Mouse (Mus musculus) CD4-positive, CD25-positive, alpha-beta regulatory T cell, adult 2 months (primary cell): ENCODE results near the gene Ints6.

ENCODE experiments used
- DNase-seq: peaks from one replicate; pipeline ENCODE4 v3.0.0-alpha.2; 2012; ENCODE audit warnings: low read depth, low spot score

Ints6 gene

DNA sequence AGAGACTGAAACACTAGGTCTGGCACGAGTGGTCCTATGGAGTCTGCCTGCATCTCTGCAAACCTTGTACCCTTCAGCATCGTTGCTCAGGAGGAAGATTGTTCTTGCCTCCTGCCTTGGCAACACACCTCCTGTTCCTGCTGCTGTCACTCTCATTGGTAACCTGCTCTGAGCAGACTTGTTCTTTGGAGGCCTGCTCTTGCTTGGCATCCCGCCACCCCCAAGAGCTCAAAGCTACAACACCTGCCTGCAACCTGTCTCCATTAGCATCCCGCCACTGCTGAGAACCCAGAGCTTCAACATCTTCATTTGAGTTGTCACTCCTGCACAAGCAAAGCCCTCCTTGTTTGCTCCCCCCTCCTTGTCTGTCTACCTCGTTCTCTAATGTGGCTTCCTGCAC lies 133.0 kb downstream of the Ints6 start:
- DNase-seq = no peak
